Mouse (Mus musculus) erythroid progenitor cell, adult 5-6 weeks (primary cell): ENCODE results near the gene Adprh. TPM values are rescaled to one million over a fixed set of nuclear protein-coding genes. Genes with fewer than 3 reads are reported as not detected.
"Not testable (repeated sequence)": the region's sequence is repeated elsewhere in the genome, so short reads cannot be mapped to it uniquely, and the experiment has no call there.

Source experiments
- ATAC-seq: replicated peaks from 2 replicates; pipeline ENCODE4 v1.8.0; 2016; ENCODE audit warnings: moderate number of reproducible peaks, mild to moderate bottlenecking, moderate TSS enrichment, inconsistent platforms; ENCODE audit not compliant: poor library complexity, low FRiP score, severe bottlenecking
- total RNA-seq, 2 experiments: library from RNA; stranded (forward) in 1 of 2; stranded (reverse) in 1 of 2; fragments of 150-400 nt in 1 of 2; fragments of 186-747, 209-891 nt in 1 of 2; gene quantifications; 2 replicates each; pipeline versions ENCODE4 v1.2.3 to v1.2.4; 2015 to 2017; ENCODE audit warnings: low replicate concordance in 2 of 2

The Adprh gene
- total RNA-seq, 2 experiments from 2014 or later = 1.9 to 6.7 TPM

DNA sequence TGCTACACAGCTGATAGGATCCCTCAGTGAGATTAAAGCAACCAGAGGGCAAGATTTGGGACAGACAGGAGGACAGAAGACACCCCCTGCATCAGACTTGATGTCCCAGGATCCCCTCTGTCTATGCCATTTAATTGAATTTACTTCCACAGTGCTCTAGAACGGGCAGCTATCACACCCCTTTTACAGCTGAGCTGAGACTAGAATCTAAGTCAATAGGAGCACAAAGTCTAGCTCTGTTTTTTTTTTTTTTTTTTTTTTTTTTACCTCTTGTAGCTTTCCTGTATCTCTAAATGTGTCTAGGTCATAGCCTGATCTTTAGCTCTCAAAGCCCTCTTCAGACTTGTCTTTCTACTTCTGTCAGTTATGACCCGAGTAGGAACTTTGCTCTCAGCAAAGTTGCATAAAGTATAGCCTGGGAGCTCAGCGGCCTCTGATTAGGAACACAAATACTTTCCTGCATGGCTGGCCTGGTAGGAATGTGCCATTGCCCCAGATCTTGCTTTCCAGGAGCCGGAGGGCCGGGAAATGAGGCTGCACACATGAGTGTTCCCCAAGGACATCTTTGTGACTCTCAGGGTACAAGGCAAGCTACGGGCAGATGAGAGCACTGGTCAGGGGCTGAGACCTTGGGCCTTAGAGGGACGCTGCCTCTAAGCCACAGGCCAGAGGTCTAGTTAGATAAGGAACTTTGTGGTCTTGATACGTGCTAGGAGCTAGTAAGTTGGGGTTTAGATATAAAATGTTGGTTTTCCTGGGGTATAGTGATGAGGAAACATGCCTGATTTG lies 15.6 kb upstream of the Adprh start:
- ATAC-seq = no peak

- ATAC-seq = no peak
Observed at GRCm38 (mm10) chr16:38467091-38467916, 14.8 kb upstream of the Adprh start.

DNA sequence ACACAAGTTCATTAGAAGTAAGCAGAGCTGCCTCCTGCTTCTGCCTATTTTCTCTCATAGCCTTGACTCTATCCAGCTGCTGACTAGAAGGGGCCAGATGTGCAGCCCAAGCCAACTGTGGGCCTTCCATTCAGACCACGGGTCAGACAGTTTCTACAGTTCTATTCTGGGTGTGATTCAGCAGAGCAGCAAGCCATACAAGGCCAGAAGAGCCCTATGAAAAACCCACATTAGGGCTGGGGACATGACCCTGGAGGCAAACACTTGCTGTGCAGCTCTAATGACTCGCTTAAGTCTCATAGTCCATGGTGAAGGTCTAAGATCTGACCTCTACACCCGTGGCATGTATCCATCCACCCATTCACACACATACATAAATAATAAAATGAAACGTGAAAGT lies 13.6 kb upstream of the Adprh start:
- no peak for ATAC-seq

DNA sequence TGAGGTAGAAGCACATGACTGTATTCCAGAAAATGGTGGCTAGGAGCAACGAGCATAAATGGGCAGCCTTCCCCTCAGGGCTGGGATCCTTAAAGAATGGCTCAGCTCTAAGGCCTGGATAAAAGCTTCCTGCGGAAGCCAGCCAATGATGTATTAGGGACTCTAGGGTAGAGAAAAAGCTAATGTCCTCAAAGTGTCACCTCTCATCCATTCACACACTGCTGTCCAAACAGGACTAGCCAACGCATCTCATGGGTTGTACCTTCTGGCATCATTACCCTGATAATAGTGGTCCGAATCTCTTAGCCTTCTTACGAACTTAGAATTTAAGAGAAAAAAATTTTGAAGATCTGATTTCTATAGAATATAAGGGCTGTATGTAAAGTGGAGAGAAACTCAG lies 10.8 kb upstream of the Adprh start:
- no peak for ATAC-seq

DNA sequence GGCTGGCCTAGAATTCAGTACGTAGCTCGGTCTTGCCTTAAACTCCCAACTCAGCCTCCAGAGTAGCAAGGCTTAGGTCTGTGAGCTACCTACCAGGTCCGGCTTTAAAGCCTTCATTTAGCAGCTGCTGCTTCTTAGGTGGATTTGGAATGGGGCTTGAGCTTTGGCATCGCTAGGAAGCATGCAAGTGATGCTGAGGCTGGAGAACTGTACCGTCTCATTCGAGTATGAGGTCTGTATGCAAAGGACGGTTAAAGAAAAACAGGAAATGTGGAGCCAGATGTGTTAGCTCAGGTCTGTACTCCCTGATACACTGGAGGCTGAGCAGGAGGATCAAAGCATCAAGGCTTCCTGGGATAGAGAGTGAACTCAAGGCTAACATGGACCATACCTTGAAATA lies 9.7 kb upstream of the Adprh start:
- ATAC-seq = no peak

DNA sequence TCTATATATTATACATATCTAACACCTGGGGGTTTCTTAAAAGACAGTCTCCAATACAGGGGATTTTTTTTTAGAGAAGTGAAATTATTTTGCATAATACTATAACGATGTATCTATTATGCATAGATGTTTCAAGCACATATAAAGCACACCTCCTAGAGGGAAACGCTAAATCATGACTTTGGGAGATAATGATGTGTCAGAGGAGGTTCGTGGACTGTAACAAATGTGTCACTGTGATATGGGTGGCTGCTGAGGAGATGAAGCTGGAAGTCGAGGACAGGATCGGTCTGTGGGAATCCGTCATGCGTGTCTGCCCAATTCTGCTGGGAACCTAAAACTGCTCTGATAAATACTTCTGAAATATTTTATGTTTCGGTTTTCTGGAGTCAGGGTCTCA lies 9.2 kb upstream of the Adprh start:
- ATAC-seq = no peak

DNA sequence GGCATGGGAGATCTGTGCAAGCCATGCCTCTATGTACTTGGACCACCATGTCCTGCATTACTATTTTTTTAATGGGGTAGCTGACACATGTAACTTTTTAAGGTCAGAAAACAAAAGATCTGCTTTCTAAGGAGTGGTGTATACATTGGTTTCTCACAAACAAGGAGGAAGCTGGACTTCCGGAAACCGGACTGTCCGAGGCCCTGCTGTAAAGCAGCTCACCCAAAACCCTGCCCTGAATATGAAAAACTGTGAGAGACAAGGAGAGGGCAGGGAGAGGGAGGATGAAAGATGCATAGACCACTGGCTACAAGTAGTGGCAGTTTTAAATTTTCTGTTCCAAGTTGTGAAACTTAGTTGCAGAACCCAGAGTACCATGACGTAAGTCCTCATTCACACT lies 7.5 kb upstream of the Adprh start:
- ATAC-seq = no peak

DNA sequence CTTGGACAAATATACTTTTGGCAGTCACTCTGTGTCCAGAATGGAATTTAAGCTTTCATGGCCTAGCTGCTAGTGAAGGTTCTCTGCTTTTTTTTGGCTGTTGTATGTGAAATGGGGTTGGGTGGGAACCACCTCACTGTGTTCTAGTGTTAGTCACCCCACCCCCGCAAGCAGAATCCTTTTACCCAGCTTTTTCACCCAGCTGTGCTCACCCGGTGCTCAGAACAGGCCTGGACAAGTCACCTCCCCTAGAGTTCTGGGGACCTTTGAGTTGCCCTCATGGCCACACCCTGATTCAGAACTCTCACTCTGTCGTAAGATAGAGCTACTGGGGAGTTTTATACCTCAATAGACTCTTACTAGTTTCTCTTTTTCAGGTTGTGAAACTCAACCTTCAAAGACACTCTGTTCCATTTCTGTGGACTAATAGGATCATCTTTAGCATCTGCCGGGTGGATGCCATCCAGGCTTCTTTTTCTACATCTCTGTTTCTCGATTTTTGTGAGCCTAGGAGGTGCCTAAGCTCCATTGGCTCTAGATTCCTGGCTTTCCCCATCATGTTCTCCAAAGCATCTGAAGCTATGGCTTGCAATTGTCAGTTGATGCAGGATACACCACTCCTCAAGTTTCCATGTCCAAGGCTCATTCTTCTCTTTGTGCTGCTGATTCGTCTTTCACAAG lies 6.2 kb upstream of the Adprh start:
- ATAC-seq = no peak

DNA sequence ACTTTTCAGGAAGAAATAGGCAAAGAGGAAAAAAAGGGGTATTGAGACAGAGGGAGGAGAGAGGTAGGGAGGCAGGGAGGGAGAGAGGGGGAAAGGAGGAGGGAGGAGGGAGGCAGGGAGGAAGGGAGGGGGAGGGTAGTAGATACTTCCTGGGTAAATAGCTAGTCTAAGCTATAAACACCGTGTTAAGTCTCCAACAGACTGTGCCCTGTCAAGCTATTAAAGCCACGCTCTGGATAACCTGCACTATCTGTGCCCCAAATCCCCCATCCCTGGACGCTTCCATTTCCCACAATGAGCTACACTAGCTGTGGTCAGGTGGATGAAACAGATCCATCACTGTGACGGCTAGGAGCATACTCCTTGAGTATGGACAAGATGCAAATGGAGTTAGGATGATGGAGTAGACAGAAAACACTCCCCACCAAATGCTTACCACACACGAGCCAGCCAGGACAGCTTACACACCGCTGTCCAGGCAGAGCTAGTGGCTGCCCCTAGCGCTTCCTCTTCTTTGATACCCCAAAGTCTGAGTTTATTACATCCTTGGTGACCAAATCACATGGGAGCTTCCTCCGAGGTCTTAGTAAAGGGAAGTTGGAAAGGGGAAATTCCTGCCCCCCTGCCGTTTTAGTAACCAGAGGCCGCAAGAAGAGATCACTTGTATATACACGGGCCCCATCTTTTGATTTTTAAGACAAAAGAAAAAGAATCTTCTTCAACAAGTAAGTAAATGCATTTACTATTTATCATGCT lies 4.5 kb upstream of the Adprh start:
- no peak for ATAC-seq

- ATAC-seq = no peak
Observed at GRCm38 (mm10) chr16:38455511-38456418, 3.3 kb upstream of the Adprh start, which contains the start of gene Cd80. Cd80 (plus strand) TSS chr16:38455561.

DNA sequence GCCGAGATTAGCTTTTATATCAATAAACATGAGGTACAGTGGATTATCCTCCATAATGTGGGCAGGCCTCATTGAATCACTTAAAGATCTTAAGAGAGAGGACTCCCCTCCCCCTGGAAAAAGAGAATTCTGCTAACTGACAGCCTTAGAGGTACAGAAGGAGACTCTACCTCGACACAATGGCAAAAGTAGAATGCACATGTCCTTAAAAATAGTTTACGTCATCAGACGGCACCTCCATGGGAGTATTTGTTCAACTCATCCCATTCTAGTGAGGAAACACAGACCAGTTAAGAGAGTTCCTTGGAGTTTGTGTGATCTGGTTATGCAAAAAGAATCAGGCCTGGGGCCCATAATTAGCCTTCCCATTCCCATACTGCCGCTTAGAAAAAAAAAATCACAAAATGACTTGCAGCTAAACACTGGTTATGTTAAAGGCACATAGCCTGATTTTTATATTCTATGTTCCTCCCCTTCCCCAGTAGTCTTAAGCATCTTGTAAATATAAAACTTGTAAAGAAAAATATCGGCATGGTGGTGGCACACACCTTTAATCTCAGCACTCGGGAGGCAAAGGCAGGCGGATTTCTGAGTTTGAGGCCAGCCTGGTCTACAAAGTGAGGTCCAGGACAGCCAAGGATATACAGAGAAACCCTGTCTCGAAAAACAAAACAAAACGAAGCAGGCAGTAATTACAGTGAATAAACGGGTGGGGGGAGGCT lies 2.2 kb upstream of the Adprh start:
- no peak for ATAC-seq

- no peak for ATAC-seq
Observed at GRCm38 (mm10) chr16:38453952-38454351, 1.4 kb upstream of the Adprh start.

- no peak for ATAC-seq
Observed at GRCm38 (mm10) chr16:38453203-38453553, 675 bp upstream of the Adprh start.

GRCm38 (mm10) chr16:38451421-38452205 lies 890 bp downstream of the Adprh start:
- ATAC-seq = no peak

DNA sequence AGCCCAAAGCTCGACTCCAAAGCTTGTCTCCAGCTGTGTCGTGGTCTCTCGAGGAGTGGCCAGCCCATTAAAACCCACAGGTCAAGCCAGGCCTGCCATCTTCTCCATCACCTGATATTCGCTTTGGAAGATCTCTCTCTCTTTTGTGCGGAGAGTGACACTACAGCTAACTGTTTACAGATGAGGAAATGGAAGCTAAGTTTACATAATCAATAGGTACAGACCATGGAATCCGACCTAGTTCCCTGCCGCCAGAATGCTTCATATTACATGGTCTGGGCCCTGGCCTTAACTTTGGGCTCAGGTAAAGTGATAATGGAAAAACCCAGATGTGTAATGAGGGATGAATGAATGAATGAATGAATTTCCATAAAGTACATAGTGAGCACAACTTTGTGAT lies 1.8 kb downstream of the Adprh start:
- no peak for ATAC-seq

GRCm38 (mm10) chr16:38448458-38448857 lies 4.0 kb downstream of the Adprh start:
- ATAC-seq = no peak

DNA sequence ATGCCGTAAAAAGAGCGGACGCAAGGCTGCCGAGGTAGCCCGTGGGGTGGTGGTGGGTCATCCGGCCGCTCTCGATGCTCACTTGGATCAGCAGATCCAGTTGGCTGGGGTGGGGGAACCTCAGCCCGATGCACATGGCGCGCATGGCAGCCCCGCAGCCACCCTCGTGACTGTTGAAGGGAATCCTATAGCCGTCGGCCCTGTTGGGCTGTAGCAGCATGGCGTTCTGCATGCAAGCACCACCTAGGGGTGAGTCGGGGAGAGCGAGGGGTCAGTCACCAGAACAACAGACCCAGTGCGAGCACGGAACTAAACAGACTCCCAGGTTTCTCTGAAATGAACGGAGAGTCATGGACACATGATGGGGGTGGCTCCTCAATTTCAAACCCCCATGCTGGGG lies 5.1 kb downstream of the Adprh start:
- ATAC-seq = no peak

DNA sequence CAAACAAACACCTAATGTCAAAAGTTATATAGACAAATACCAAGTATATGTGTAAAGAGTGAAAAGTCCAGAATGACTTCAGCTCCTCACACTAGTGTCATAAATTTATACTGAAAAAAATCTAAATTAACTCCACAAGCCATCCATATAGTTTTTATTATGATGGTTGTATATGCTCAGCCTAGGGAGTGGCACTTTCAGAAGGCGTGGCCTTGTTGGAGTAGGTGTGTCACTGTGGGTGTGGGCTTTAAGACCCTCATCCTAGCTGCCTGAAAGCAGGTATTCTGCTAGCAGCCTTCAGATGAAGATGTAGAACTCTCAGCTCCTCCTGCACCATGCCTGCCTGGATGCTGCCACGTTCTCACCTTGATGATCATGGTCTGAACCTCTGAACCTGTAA lies 6.4 kb downstream of the Adprh start:
- ATAC-seq = not testable (repeated sequence)
